Mouse (Mus musculus) heart, adult 9 months (tissue): ENCODE results near the gene Fgf12.

Source experiments
- DNase-seq, 2 experiments: peaks; one replicate each; pipeline ENCODE4 v3.0.0; 2022; ENCODE audit warnings: low spot score in 2 of 2

Fgf12 gene

GRCm38 (mm10) chr16:28479022-28479421 is 273.8 kb downstream of the Fgf12 start:
- no peak for DNase-seq

GRCm38 (mm10) chr16:28476651-28477050 is 276.2 kb downstream of the Fgf12 start:
- DNase-seq, result no peak

- no peak for DNase-seq
Observed at GRCm38 (mm10) chr16:28475553-28475952, 277.3 kb downstream of the Fgf12 start.

- no peak for DNase-seq
Observed at GRCm38 (mm10) chr16:28454821-28455220, 298.0 kb downstream of the Fgf12 start.

- DNase-seq, result no peak
Observed at GRCm38 (mm10) chr16:28447114-28447455, 305.8 kb downstream of the Fgf12 start.

GRCm38 (mm10) chr16:28446334-28447113 is 306.3 kb downstream of the Fgf12 start:
- DNase-seq, result no peak

- DNase-seq, result no peak
Observed at GRCm38 (mm10) chr16:28445800-28446333, 307.0 kb downstream of the Fgf12 start.

- no peak for DNase-seq
Observed at GRCm38 (mm10) chr16:28444993-28445799, 307.7 kb downstream of the Fgf12 start.

GRCm38 (mm10) chr16:28421617-28422016 is 331.3 kb downstream of the Fgf12 start:
- no peak for DNase-seq

- DNase-seq, result no peak
Observed at GRCm38 (mm10) chr16:28419693-28420299, 333.1 kb downstream of the Fgf12 start.

- no peak for DNase-seq
Observed at GRCm38 (mm10) chr16:28411210-28411817, 341.6 kb downstream of the Fgf12 start.

GRCm38 (mm10) chr16:28408294-28408693 is 344.6 kb downstream of the Fgf12 start:
- DNase-seq, result no peak

- DNase-seq, result no peak
Observed at GRCm38 (mm10) chr16:28407892-28408291, 345.0 kb downstream of the Fgf12 start.

GRCm38 (mm10) chr16:28404156-28404555 is 348.7 kb downstream of the Fgf12 start:
- DNase-seq, result no peak

GRCm38 (mm10) chr16:28402701-28403100 is 350.2 kb downstream of the Fgf12 start:
- no peak for DNase-seq

- DNase-seq, result no peak
Observed at GRCm38 (mm10) chr16:28391283-28391682, 361.6 kb downstream of the Fgf12 start.

GRCm38 (mm10) chr16:28389114-28389513 is 363.8 kb downstream of the Fgf12 start:
- no peak for DNase-seq

GRCm38 (mm10) chr16:28374790-28375189 is 378.1 kb downstream of the Fgf12 start:
- no peak for DNase-seq

GRCm38 (mm10) chr16:28373311-28373710 is 379.6 kb downstream of the Fgf12 start:
- no peak for DNase-seq

- DNase-seq, result no peak
Observed at GRCm38 (mm10) chr16:28350624-28351023, 402.2 kb downstream of the Fgf12 start.

GRCm38 (mm10) chr16:28345323-28345722 is 407.5 kb downstream of the Fgf12 start:
- DNase-seq, result no peak

- DNase-seq, result no peak
Observed at GRCm38 (mm10) chr16:28337930-28338329, 414.9 kb downstream of the Fgf12 start.
